Mouse (Mus musculus): ENCODE measurements at regions not wholly inside any gene's neighbourhood (a gene's known extent, or its start where the extent isn't known, plus 50 kb on each side); places are given as distances from the start of the nearest gene placed in this dataset.

- no peak for TF ChIP-seq CTCF (IDR thresholded peaks at IDR 0.05; ENCODE audit: low read depth, low read length)
- TF ChIP-seq EP300 (IDR thresholded peaks at IDR 0.05; ENCODE audit: insufficient read depth, low read depth, low read length): no peak
- TF ChIP-seq POLR2A (IDR thresholded peaks at IDR 0.05; ENCODE audit: insufficient read depth, low read length): no peak
These were observed 172.9 kb downstream of the Kcna5 start for GRCm38 (mm10) chr6:126362331-126362730.

Data from ES-Bruce4 (cell line).